Mouse (Mus musculus) embryo, embryonic 11.5 days (tissue): Measurements from ENCODE around the gene Fam71a.

Source experiments
- DNase-seq: peaks from one replicate; pipeline ENCODE4 v3.0.0-alpha.2; 2012; ENCODE audit warnings: low read depth, low spot score

Gene Fam71a

DNA sequence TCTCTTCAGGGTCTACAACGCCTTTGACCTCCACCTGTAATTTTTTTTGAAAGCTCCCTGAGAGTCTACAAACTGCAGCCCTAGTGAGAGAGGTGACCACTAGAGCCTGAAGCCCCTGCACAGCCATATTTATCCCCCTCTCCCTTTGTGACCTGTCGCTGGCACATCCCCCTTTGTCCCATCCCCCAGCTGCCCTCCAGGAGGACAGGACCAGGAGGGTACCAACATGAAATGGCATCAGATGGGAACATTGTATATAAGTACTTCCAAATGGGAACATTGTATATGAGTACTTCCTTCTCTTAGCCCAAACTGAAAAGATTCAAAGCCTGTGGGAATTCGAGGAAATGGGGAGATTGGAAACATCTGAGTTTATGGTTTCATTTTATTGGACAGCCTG is at the start of gene Fam71a:
Gene Fam71a, minus strand, starts transcription at position 101 of the 400 bp plus-strand sequence.
- DNase-seq = no peak

- no peak for DNase-seq
Measured at GRCm38 (mm10) chr1:191211096-191211495, 46.5 kb upstream of the Fam71a start.

DNA sequence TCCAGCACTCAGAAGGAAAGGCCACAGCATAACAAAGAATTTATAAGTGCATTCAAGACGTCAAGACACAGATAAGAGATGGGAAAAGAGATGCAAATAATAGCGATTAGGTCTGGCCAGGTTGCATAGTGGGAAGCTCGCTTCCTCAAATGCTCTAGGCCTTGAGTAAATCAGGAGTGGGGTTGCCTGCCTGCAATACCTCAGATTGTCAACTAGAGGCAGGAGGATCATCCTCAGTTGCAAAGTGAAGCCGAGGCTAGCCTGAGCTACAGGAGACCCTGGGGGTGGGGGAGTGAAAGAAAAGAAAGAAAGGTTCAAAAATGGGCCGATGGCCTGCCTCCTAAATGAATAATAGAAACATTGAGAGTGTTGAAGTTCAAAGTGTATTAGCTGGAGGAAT is 41.2 kb upstream of the Fam71a start:
- no peak for DNase-seq

- no peak for DNase-seq
Measured at GRCm38 (mm10) chr1:191204876-191205275, 40.3 kb upstream of the Fam71a start.

GRCm38 (mm10) chr1:191203496-191203895 is 38.9 kb upstream of the Fam71a start:
- DNase-seq = no peak

DNA sequence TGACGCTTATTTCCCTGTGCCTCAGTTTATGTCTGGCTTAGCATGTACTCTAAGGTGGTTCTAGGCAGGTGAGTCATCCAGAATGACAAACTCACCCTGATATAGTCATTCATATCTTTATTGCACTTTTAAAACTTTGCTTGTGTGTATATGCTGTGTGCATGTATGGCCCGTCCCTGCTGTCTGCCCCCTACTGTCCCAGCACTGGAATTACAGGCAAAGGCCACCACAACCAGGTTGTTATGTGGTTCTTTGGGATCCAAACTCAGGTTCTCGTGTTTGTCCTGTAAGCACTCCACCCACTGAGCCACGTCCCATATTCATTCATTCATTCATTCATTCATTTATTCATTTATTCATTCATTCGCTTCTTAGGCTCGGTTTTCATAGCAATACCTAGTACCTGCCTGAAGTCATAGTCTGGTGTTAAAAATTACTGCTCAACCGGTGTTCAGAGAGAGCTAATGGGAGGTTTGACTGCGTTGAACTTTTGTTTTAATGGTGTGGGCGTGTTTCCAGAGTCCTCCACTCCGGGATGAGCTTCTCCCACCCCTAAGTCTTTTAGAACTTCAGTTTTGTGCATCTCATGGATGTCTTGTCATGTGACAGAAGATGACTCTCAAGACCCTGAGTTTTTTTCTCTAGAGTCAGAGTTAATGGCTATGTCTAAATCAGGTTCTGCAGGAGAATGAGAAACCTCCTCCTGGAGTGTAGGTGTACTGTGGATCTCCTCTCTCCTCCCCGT is 37.8 kb upstream of the Fam71a start:
- DNase-seq = no peak

DNA sequence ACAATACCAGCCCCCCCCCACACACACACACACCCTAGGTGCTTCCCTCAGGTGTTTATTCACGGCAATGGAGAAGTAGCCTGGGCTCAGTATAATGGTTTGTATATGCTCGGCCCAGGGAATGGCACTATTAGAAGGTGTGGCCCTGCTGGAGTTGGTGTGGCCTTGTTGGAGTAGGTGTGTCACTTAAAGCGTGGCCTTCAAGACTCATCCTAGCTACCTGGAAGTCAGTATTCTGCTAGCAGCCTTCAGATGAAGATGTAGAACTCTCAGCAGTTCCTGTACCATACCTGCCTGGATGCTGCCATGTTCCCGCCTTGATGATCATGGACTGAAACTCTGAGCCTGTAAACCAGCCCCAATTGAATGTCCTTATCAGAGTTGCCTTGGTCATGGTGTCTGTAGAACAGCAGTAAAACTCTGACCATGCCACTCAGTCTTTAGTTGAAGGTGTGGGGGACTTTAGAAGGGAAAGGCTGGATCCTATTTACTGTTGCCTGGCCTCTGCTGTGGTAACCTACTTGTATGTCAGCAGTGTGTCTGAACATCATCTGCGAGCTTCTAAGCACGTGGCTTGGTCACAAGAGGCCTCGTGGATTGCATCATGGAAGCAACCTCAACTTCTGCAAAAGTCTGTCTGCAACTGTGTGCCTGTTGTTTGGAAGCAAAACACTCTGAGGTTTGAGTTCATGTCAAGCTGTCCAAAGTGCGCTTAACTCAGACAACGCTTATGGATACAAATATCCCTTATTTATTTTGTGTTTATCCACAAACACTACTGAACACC is 36.4 kb upstream of the Fam71a start:
- no peak for DNase-seq

DNA sequence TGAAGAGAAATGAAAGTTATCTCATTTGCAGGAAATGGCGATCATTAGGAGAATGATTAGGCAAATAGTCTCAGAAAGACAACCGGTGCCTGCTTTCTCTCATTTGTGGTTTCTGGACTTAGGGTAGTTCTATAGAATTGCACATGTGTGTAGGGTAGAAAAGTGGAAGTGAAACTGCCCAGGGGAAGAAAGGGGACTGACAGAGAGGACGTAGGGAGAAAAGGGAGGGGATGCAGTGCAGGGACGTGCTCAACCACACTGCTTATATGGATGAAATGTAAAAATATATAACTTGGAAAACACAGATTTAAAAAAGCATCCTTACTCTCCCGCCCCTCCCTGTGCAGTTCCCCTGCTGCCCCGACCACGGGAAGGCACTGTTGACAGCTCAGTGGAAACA is 33.3 kb upstream of the Fam71a start:
- DNase-seq = no peak

DNA sequence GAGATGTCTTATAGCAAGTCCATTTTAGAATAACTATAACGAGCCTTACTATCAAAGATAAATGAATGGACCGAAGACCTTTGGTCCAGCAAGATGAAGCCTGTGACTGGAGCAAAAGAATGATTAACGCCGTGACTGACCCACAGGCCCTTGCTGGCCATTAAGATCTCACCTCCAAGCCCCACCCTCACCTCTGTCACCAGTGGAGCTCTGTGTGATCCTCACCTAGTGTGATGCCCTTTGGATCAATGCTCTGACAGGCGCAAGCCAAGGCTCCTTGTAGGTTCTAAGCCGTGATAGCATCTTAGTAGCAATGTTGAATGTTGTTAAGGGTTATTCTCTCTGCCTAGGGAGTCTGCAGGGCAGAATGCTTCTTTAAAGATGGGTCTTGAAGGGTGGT is 31.4 kb upstream of the Fam71a start:
- no peak for DNase-seq

DNA sequence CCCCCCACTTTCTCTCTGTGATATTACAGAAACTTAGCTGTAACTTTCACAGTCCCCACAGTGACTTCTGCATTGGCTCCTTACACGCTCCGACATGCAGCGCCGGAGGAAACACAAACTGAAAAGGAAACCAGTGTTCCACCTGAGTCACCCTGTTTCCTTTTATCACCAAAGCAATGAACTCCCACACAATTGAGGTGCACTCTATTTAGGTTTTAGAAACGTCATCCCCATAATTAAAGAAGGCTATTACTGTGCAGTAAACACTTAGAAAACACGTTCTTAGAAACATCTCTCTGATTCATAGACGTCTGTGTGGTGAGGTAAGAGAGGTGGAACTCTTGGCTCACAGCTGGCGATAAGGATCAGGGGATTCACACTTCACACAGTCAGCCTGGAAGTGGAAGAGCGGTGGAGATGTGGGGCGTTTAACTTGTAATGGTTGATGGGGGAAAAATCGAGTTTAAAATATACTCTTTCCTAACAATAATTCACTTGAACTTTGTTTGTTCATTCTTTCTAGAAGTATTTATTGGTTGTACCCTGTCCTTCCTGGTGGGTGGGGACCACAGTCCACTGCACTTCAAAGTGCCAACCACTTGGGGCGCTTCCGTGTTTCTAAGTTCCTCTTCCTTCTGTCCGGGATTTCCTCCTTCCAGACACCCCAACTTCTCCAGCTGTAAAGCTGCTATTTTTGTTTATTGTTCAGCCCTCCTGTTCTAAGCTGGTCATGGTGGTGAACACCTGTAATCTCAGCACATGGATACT is 29.2 kb upstream of the Fam71a start:
- DNase-seq = no peak

GRCm38 (mm10) chr1:191192751-191193150 is 28.1 kb upstream of the Fam71a start:
- DNase-seq = no peak

- DNase-seq = no peak
Measured at GRCm38 (mm10) chr1:191192213-191192612, 27.6 kb upstream of the Fam71a start.

DNA sequence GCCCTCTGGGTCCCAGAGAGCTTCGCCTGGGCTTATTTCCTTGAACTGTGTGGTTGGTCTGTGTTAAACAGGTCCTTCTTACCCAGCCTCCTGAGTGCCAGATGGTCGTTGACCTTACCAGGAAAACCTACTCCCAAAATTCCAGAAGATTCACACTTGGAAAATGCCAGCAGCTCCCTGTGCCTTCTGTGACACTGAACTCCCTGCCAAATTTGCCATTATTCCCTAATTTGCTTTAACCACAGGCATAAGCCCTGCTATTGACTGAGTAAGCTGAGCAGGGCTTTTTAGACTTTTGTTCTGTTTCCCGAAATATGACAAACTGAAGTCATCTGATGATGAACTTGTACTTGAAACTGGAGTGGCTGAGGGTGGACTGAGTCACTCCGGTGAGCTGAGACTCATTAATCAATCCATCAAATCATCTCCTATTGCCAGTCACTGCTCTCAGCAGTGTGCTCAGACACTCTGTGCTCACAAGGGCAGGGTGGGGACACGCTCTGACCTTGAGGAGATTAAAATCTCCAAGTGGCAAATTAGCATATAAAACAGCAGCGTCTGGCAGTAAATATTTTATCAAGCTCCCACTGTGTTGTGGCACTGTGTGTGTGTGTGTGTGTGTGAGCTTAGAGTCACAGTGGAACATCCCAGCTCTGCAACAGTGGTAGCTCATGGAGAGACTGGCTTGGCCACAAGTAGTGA is 25.2 kb upstream of the Fam71a start:
- DNase-seq = no peak

GRCm38 (mm10) chr1:191186386-191186770 is 21.8 kb upstream of the Fam71a start:
- no peak for DNase-seq

GRCm38 (mm10) chr1:191185761-191186385 is 21.3 kb upstream of the Fam71a start:
- DNase-seq = no peak

DNA sequence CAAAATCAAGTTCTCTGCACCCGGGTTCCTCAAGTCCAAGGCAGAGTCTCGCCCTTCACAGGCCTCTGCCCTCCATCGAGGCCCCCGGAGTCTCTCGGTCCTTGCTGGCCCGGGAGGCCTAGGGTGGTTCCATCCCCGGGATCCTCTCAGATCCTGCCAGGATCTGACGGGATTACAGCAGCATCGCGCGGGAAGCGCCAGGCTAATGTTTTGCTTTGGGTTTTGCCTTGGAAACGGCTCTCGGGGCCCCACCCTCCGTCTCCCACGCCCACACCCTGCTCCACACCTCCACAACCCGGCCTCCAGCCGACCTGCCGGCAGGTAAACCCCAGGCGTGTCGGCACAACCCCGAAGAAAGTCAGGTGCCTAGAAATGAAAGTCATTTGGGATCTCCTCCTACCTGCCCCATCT is 20.2 kb upstream of the Fam71a start:
- DNase-seq = no peak

DNA sequence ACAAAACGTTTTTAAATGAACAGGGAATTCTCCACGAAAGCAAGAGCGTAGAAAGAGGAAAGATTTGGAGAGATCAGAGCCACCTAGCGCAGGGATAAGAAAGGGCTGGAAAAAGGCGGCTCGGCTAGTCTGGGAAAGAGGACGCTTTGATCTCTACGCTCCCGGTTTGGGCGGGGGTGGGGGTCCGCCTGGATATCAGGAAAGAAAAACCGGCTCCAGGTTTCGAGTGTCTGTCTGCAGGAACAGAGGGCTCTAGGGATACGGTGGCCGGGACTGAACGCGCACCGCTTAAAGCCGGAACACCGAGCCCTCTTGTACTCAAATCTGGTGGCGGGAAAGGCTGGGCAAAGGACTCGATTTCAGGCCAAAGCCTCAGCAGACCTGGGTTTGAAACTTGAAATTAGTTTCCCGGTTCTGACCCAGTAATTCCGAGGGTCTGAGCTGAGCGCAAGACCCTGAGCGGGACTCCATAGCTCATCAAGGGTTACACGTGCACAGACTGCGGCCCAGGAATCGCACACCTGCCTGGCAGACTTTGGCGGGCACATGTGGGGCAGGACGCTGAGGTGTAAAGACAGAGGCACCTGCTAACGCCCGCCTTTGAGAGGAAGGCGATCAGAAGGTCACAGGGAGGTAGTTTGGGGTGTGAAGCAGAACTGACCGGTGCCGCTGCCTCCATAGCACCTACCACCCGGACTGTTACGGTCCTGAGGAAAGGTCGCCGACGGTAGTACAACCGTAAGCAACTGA is 19.6 kb upstream of the Fam71a start:
- no peak for DNase-seq

DNA sequence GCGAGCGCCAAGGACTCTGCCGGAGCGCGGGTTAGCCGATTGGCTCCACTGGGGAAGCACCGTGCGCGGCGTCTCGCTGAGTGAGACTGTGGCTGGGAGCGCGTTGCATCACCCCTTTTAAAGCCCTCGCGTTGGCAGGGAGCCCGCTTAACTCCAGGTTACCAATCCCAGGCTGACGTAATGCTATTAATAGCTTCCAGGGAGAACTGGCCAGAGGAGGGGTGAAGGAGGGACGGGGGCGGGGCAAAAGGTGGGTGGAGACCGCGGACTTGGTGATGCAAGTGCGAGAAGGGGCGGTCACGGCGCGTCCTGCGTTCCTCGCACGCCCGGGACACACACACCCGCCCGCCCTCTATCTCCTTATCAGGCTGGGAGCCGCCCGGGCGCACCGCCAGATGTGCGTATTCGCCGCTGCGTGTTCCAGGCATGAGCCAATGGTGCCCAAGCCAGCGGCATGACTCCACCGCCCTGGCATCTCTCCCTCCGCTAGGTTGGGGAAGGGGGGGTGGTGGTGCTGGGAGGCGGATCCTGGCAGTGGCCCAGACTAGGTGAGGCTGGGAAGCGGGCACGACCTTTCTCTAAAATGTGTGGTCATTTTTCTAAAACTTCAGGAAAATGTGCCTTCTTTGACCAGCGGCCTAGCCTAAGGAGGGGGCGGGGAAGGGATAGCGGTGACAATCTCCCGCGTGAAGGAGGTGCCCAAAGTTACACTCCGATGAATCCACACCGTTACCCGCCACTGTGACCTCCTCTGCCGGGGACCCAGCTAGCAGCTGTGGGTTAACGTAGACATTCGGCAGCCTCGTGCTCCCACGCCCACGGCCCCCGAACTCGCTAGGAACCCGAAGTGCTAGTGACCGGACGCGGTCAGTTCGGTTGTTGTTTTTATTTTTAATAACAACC is 18.8 kb upstream of the Fam71a start:
- peak; percentile 82 for DNase-seq

DNA sequence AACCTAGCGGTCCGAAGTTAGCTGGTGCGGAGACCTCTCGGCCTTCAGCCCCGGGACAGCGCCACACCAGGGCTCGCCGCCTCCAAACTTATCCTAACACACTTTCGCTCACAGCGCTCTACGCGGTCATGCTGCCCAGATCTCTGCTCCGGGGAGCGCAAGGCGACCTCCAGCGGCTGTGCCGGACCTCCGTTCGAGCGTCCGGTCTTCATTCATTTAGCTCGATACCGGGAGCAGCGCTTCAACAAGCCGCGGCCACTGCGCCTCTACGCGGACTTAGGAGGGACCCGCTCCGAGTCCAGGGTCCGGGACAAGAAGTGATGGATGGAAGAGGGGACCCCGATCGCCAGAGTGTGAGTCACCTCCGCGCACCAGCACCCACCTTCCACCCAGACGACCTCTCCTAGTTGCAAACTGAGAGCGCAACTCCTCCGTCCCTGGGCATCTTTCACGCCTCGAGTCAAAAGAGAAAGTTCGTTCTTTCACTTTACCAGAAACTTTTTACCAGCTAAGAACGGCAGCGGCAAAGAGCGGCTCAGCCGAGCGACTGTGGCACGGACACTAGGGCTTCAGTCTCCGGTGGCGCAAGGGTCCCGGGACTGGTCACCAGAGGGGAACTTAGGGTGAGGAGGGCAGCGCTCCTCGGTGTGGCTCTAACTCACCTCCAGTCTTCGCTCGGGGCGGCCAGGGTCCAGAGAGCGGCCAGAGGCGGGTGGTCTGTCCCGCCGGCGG is 18.0 kb upstream of the Fam71a start:
- peak; percentile 36 for DNase-seq
